Mouse (Mus musculus): ENCODE data around the gene Nae1. TPM values are rescaled to one million over a fixed set of nuclear protein-coding genes. Genes with fewer than 3 reads are reported as not detected.

Nae1 gene
- polyA plus RNA-seq, 1 experiment from 2014 or later = 64.1 TPM

DNA sequence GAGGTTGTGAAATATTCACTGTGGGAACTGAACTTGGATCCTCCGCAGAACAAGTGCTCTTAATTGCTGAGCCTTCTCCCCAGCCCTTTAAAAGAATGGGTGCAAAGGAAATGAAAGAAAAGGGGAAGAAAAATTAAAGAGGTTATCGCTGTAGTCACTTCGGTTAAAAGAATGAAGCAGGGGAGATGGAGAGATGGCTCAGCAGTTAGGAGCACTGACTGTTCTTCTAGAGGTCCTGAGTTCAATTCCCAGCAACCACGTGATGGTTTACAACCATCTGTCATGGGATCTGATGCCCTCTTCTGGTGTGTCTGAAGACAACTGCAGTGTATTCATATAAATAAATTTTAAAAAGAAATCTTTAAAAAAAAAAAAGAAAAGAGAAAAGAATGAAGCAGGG, 1.6 kb upstream of the Nae1 start:
- Histone ChIP-seq H3K27me3 (ENCODE audit: control insufficient read depth, insufficient read depth, low read length) (no peaks in the 10 kb centered on the region), H3K9ac (ENCODE audit: low read length) (no peak overlapping the region), H3K36me3 (ENCODE audit: control insufficient read depth, insufficient read depth, low read length) (no peaks in the 10 kb centered on the region; the same call in 1 of the 2 replicates), H3K27ac (replicated peaks) (no peak overlapping the region), H3K9me3 (ENCODE audit: control insufficient read depth, low read length) (no peaks in the 10 kb centered on the region), H3K4me1 (replicated peaks; ENCODE audit: control insufficient read depth, insufficient read depth) (peaks cover 4% of the 10 kb centered on the region), H3K4me3 (ENCODE audit: low read depth, low read length) (no peak overlapping the region), H3K4me2 (replicated peaks; ENCODE audit: low read depth) (no peak overlapping the region)
- WGBS = 82% methylated on average over 4 of the region's 4 CpGs
- DNase-seq (ENCODE audit: low spot score) (no peak), ATAC-seq (ENCODE audit: low FRiP score, low TSS enrichment) (no peak)
- TF ChIP-seq CTCF (IDR thresholded peaks at IDR 0.05; ENCODE audit: low read depth) (no peak), EP300 (optimal IDR thresholded peaks at IDR 0.05) (no peak)

DNA sequence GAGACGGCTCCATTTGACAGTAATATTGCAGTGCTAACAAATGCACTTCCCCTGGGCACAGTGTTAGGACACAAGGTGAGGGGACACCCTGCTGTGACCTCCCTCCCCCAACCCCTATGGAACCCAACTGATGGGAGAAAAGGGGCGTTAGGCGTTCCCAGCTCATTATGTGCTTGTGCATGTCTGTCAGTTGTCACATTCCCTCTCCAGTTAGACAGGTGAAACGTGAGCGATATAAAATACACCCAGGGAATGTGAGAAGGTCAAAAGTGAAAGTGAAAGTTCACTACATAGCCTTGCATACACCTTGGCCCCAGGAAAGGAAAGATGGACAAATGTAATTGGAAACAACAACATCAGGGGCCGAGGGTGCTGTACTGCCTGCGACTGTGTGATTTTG, 941 bp upstream of the Nae1 start:
- Histone ChIP-seq H3K27me3 (ENCODE audit: control insufficient read depth, insufficient read depth, low read length) (no peaks in the 10 kb centered on the region), H3K36me3 (ENCODE audit: control insufficient read depth, insufficient read depth, low read length) (no peaks in the 10 kb centered on the region; the same call in 1 of the 2 replicates), H3K4me1 (replicated peaks; ENCODE audit: control insufficient read depth, insufficient read depth) (no peaks in the 10 kb centered on the region; the same call in 1 of the 2 replicates), H3K9ac (ENCODE audit: low read length) (peak overlapping the region; percentile 55; the same call in 1 of the 2 replicates), H3K9me3 (ENCODE audit: control insufficient read depth, low read length) (no peaks in the 10 kb centered on the region), H3K27ac (replicated peaks) (no peak overlapping the region), H3K4me2 (replicated peaks; ENCODE audit: low read depth) (peak overlapping the region; percentile 69), H3K4me3 (ENCODE audit: low read depth, low read length) (peak overlapping the region; percentile 98)
- 28% methylated on average over 7 of the region's 7 CpGs for WGBS
- ATAC-seq (ENCODE audit: low FRiP score, low TSS enrichment) (no peak), DNase-seq (ENCODE audit: low spot score) (no peak)
- TF ChIP-seq EP300 (optimal IDR thresholded peaks at IDR 0.05) (no peak), CTCF (IDR thresholded peaks at IDR 0.05; ENCODE audit: low read depth) (no peak)

DNA sequence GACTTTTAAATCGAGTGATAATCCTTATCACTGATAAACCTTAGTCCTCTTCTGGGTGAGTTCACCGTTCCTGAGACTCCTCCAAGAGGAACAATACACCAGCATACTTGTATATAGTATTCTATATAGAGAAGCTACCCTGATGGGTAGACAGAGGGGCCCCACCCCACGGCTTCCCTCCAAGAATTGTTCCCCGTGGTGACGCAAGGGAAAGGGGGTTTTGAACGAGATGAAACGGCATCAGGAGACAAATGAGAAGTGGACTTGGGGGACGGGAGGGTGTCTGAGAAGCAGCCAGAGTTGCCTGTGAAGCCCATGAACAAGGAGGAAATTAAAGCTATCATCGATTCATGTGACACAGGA, 323 bp upstream of the Nae1 start:
- Histone ChIP-seq H3K27me3 (ENCODE audit: control insufficient read depth, insufficient read depth, low read length) (no peaks in the 10 kb centered on the region), H3K4me1 (replicated peaks; ENCODE audit: control insufficient read depth, insufficient read depth) (no peaks in the 10 kb centered on the region; the same call in 1 of the 2 replicates), H3K4me2 (replicated peaks; ENCODE audit: low read depth) (peak overlapping the region; percentile 69), H3K9ac (ENCODE audit: low read length) (peak overlapping the region; percentile 55), H3K9me3 (ENCODE audit: control insufficient read depth, low read length) (no peaks in the 10 kb centered on the region), H3K27ac (replicated peaks) (no peak overlapping the region), H3K4me3 (ENCODE audit: low read depth, low read length) (peak overlapping the region; percentile 98), H3K36me3 (ENCODE audit: control insufficient read depth, insufficient read depth, low read length) (peaks cover 3% of the 10 kb centered on the region; the same call in 1 of the 2 replicates)
- WGBS = 9% methylated on average over 9 of the region's 9 CpGs
- TF ChIP-seq CTCF (IDR thresholded peaks at IDR 0.05; ENCODE audit: low read depth) = no peak
- no peak for TF ChIP-seq EP300 (optimal IDR thresholded peaks at IDR 0.05)
- DNase-seq (ENCODE audit: low spot score) (peak; percentile 30), ATAC-seq (ENCODE audit: low FRiP score, low TSS enrichment) (peak; percentile 51)

DNA sequence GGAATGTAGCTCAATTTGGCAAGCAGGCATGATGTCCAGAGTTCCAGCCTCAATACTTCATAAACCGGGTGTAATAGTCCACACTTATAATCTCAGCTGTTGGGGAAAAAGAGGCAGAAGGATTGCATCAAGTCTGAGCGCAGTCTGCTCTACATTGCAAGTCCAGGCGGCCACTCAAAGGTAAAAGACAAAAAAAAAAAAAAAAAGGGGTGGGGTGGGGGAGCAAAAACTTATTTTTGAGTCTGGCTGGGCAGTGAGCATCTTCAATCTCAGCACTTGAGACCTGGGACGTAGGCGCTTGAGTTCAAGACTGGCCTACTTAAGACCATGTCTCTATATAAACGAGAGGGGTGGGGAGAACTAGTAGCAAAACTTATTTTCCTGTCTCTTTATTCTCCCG, 886 bp downstream of the Nae1 start:
- Histone ChIP-seq H3K9ac (ENCODE audit: low read length) (peak overlapping the region; percentile 95), H3K36me3 (ENCODE audit: control insufficient read depth, insufficient read depth, low read length) (peaks cover 5% of the 10 kb centered on the region; the same call in 1 of the 2 replicates), H3K4me2 (replicated peaks; ENCODE audit: low read depth) (peak overlapping the region; percentile 69), H3K27ac (replicated peaks) (peak overlapping the region; percentile 91), H3K27me3 (ENCODE audit: control insufficient read depth, insufficient read depth, low read length) (no peaks in the 10 kb centered on the region), H3K4me3 (ENCODE audit: low read depth, low read length) (peak overlapping the region; percentile 98), H3K4me1 (replicated peaks; ENCODE audit: control insufficient read depth, insufficient read depth) (no peaks in the 10 kb centered on the region; the same call in 1 of the 2 replicates), H3K9me3 (ENCODE audit: control insufficient read depth, low read length) (no peaks in the 10 kb centered on the region)
- 15% methylated on average over 7 of the region's 7 CpGs for WGBS
- ATAC-seq (ENCODE audit: low FRiP score, low TSS enrichment) (no peak), DNase-seq (ENCODE audit: low spot score) (no peak)
- no peak for TF ChIP-seq CTCF (IDR thresholded peaks at IDR 0.05; ENCODE audit: low read depth)

DNA sequence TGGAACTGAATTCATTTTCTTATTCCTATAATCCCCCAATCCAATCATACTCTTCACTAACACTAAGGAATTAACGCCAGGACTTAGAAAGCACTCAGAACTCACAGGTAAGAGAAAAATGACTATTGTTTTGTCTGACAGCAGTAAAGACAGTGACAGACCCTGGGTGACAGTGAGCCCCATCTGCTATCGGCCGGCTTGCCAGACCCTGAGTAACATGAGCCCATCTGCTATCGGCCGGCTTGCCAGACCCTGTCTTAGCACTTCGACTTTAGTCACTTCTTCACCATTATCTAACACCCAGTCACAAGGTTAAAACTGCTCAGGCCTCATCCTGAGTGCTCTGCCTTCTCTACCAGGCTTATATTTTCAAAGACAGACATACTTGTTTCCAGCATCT, 4.8 kb downstream of the Nae1 start:
- ATAC-seq (ENCODE audit: low FRiP score, low TSS enrichment) = no peak
- Histone ChIP-seq H3K9me3 (ENCODE audit: control insufficient read depth, low read length) (no peaks in the 10 kb centered on the region), H3K36me3 (ENCODE audit: control insufficient read depth, insufficient read depth, low read length) (peaks cover 5% of the 10 kb centered on the region; the same call in 1 of the 2 replicates)

DNA sequence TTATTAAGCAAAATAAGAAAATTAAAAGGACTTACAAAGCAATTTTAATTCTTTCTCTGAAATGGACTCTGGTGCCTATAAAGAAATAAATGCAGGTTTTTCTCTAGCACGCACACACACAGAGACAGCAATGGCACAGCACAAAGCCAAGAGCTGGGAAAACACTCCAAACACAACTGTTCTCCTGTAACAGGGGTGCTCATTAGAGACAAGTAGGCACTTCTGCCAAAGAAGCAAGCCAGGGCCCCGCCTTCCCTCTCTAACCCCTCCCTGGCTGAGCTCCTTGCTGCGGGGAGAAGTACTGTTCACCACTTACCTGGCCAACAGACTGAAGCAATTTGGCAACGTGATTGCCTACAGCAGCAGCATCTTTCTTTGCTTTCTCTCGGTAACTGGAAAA, 16.6 kb downstream of the Nae1 start:
- WGBS = 86% methylated on average over 5 of the region's 5 CpGs
- ATAC-seq (ENCODE audit: low FRiP score, low TSS enrichment) = no peak
- Histone ChIP-seq H3K4me2 (replicated peaks; ENCODE audit: low read depth) (no peak overlapping the region), H3K27me3 (ENCODE audit: control insufficient read depth, insufficient read depth, low read length) (no peaks in the 10 kb centered on the region), H3K4me3 (ENCODE audit: low read depth, low read length) (no peak overlapping the region), H3K9me3 (ENCODE audit: control insufficient read depth, low read length) (no peaks in the 10 kb centered on the region), H3K27ac (replicated peaks) (no peak overlapping the region), H3K4me1 (replicated peaks; ENCODE audit: control insufficient read depth, insufficient read depth) (no peaks in the 10 kb centered on the region), H3K36me3 (ENCODE audit: control insufficient read depth, insufficient read depth, low read length) (peaks cover 12% of the 10 kb centered on the region), H3K9ac (ENCODE audit: low read length) (no peak overlapping the region)
- no peak for DNase-seq (ENCODE audit: low spot score)
- no peak for TF ChIP-seq CTCF (IDR thresholded peaks at IDR 0.05; ENCODE audit: low read depth)
- no peak for TF ChIP-seq EP300 (optimal IDR thresholded peaks at IDR 0.05)

More for the DNA sequence above, 4.8 kb downstream of the Nae1 start:
- no peak overlapping the region for H3K4me2 ChIP-seq (replicated peaks; ENCODE audit: low read depth)
- H3K27me3 ChIP-seq (ENCODE audit: control insufficient read depth, insufficient read depth, low read length) = no peaks in the 10 kb centered on the region
- H3K4me1 ChIP-seq (replicated peaks; ENCODE audit: control insufficient read depth, insufficient read depth) = no peaks in the 10 kb centered on the region; the same call in 1 of the 2 replicates
- H3K27ac ChIP-seq (replicated peaks) = no peak overlapping the region
- TF ChIP-seq CTCF (IDR thresholded peaks at IDR 0.05; ENCODE audit: low read depth) (no peak), EP300 (optimal IDR thresholded peaks at IDR 0.05) (no peak)
- H3K9ac ChIP-seq (ENCODE audit: low read length) = no peak overlapping the region
- H3K4me3 ChIP-seq (ENCODE audit: low read depth, low read length) = no peak overlapping the region
- no peak for DNase-seq (ENCODE audit: low spot score)
- 92% methylated on average over 6 of the region's 6 CpGs for WGBS
